Mouse (Mus musculus): ENCODE measurements at regions not wholly inside any gene's neighbourhood (a gene's known extent, or its start where the extent isn't known, plus 50 kb on each side); places are given as distances from the start of the nearest gene placed in this dataset.

DNA sequence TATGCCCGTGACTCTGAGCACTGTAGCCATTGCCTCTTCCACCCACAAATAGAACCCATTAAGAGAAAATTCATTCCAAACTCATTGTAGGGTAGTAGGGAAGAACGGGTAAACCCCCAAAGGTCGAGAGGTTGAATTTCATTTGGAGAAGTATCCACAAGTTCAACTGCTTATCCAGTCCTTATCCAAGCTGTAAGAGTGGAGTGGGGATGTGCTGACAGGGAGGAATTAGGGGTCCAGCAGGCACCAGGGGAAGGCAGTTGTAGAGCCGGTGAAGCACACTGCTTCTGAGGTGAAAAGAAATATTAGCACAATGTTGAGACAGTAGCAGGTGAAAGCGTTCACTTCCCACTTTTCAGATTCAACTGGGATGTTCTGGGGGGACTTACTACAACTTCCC is 71.7 kb upstream of the Hand2 start:
- TF ChIP-seq CTCF (IDR thresholded peaks at IDR 0.05; ENCODE audit: low read depth) = no peak
- TF ChIP-seq EP300 (IDR thresholded peaks at IDR 0.05; ENCODE audit: low read depth) = no peak
